ENCODE assay signal across 14 mouse cellular contexts in genomic region chr2:52511799-52512198, GRCm38 (mm10).
DNase-seq lines count a peak whose midpoint lies in the region; ATAC-seq lines count a peak whose summit lies in the region.
"Had no signal": no experiment of that assay in that cellular context is flagged by ENCODE, and none has a peak within 500 bp of the region (broad histone marks: within the 10 kb centered on the region; RNA-seq: fewer than 3 reads in every experiment).

No protein-coding gene starts in this region.

- no peak overlapping the region for H3K27ac ChIP-seq in kidney, embryonic 15.5 days
- no peak overlapping the region for H3K27ac ChIP-seq in embryonic facial prominence, embryonic 14.5 days (replicated peaks; ENCODE audit: low read depth, low read length)
- H3K27ac ChIP-seq in hindbrain, embryonic 14.5 days = peak overlapping the region; percentile 78
- H3K27ac ChIP-seq in neural tube, embryonic 13.5 days (replicated peaks) = peak overlapping the region; percentile 78

- intact Hi-C loops in left cerebral cortex, postnatal 4 days (cut with DNase I) = no loop called here

- no peak overlapping the region for H3K9ac ChIP-seq in kidney, embryonic 15.5 days
- H3K9ac ChIP-seq in embryonic facial prominence, embryonic 14.5 days (ENCODE audit: low read depth, low read length) = no peak overlapping the region
- H3K9ac ChIP-seq in hindbrain, embryonic 14.5 days = peak overlapping the region; percentile 22; the same call in 1 of the 2 replicates
- peak overlapping the region; percentile 49; the same call in 1 of the 2 replicates for H3K9ac ChIP-seq in neural tube, embryonic 13.5 days

- no peaks in the 10 kb centered on the region for H3K9me3 ChIP-seq in kidney, embryonic 15.5 days (replicated peaks)
- no peaks in the 10 kb centered on the region for H3K9me3 ChIP-seq in embryonic facial prominence, embryonic 14.5 days (ENCODE audit: control insufficient read depth, low read length)
- no peaks in the 10 kb centered on the region for H3K9me3 ChIP-seq in hindbrain, embryonic 14.5 days (ENCODE audit: control insufficient read depth, low read length)
- no peaks in the 10 kb centered on the region for H3K9me3 ChIP-seq in neural tube, embryonic 13.5 days

- H3K4me2 ChIP-seq in kidney, embryonic 15.5 days = peak overlapping the region; percentile 35
- H3K4me2 ChIP-seq in embryonic facial prominence, embryonic 14.5 days (ENCODE audit: low read depth, low read length) = no peak overlapping the region
- H3K4me2 ChIP-seq in hindbrain, embryonic 14.5 days (replicated peaks) = peak overlapping the region; percentile 19
- H3K4me2 ChIP-seq in neural tube, embryonic 13.5 days = peak overlapping the region; percentile 32

- no peak; the same call in 1 of the 2 replicates for ATAC-seq in kidney, embryonic 15.5 days (replicated peaks; ENCODE audit: low FRiP score)
- peak; percentile 70 for ATAC-seq in embryonic facial prominence, embryonic 14.5 days (ENCODE audit: low read depth)
- ATAC-seq in hindbrain, embryonic 14.5 days (ENCODE audit: low FRiP score) = peak; percentile 56; the same call in 1 of the 2 replicates
- ATAC-seq in neural tube, embryonic 13.5 days (ENCODE audit: low read depth) = peak; percentile 74
- ATAC-seq: Patski had no signal

- no peak overlapping the region for H3K4me3 ChIP-seq in kidney, embryonic 15.5 days (replicated peaks)
- H3K4me3 ChIP-seq in embryonic facial prominence, embryonic 14.5 days (ENCODE audit: low read depth, low read length) = no peak overlapping the region
- H3K4me3 ChIP-seq in hindbrain, embryonic 14.5 days (replicated peaks; ENCODE audit: low read length) = no peak overlapping the region
- H3K4me3 ChIP-seq in neural tube, embryonic 13.5 days = no peak overlapping the region
- H3K4me3 ChIP-seq: erythroblast, embryonic 14.5 days had no signal

- WGBS in kidney, embryonic 15.5 days = 15% methylated on average over 13 of the region's 13 CpGs
- 35% methylated on average over 13 of the region's 13 CpGs for WGBS in embryonic facial prominence, embryonic 14.5 days
- WGBS in hindbrain, embryonic 14.5 days = 5% methylated on average over 13 of the region's 13 CpGs
- 6% methylated on average over 13 of the region's 13 CpGs for WGBS in neural tube, embryonic 13.5 days

- peaks cover 11% of the 10 kb centered on the region; the same call in 1 of the 2 replicates for H3K4me1 ChIP-seq in kidney, embryonic 15.5 days
- H3K4me1 ChIP-seq in embryonic facial prominence, embryonic 14.5 days (ENCODE audit: control insufficient read depth, insufficient read depth, low read length) = peaks cover 6% of the 10 kb centered on the region
- H3K4me1 ChIP-seq in hindbrain, embryonic 14.5 days (replicated peaks; ENCODE audit: control insufficient read depth, insufficient read depth, low read length) = peaks cover 16% of the 10 kb centered on the region; the same call in 1 of the 2 replicates
- H3K4me1 ChIP-seq in neural tube, embryonic 13.5 days (replicated peaks) = peaks cover 15% of the 10 kb centered on the region

- H3K36me3 ChIP-seq in kidney, embryonic 15.5 days = no peaks in the 10 kb centered on the region
- no peaks in the 10 kb centered on the region for H3K36me3 ChIP-seq in embryonic facial prominence, embryonic 14.5 days (ENCODE audit: control insufficient read depth, insufficient read depth, low read length)
- no peaks in the 10 kb centered on the region for H3K36me3 ChIP-seq in hindbrain, embryonic 14.5 days (replicated peaks; ENCODE audit: control insufficient read depth, insufficient read depth)
- H3K36me3 ChIP-seq in neural tube, embryonic 13.5 days = no peaks in the 10 kb centered on the region

- peaks cover 3% of the 10 kb centered on the region; the same call in 1 of the 2 replicates for H3K27me3 ChIP-seq in kidney, embryonic 15.5 days
- H3K27me3 ChIP-seq in embryonic facial prominence, embryonic 14.5 days (replicated peaks; ENCODE audit: control insufficient read depth, insufficient read depth, low read length) = no peaks in the 10 kb centered on the region; the same call in 1 of the 2 replicates
- no peaks in the 10 kb centered on the region for H3K27me3 ChIP-seq in hindbrain, embryonic 14.5 days (ENCODE audit: control insufficient read depth, insufficient read depth, low read length)
- no peaks in the 10 kb centered on the region for H3K27me3 ChIP-seq in neural tube, embryonic 13.5 days
- H3K27me3 ChIP-seq: Patski had no signal

- no peak for DNase-seq in kidney, adult 8-10 months
- no peak for DNase-seq in embryonic facial prominence, embryonic 14.5 days (ENCODE audit: low spot score)
- DNase-seq in hindbrain, embryonic 14.5 days (ENCODE audit: low spot score) = peak; percentile 59
- no peak for DNase-seq in left cerebral cortex, postnatal 4 days
- no peak for DNase-seq in heart, adult 8-10 months (ENCODE audit: low spot score)
- no peak for DNase-seq in heart, adult 9 months (ENCODE audit: low spot score in 2 of 2)
- DNase-seq: adrenal gland, postnatal 36 days; cerebellum, adult 9-10 months; gastrocnemius, postnatal 36 days; lung, postnatal 10 days had no signal

Comparison
In these comparisons a context has a peak if more than half of its experiments do, and no peak if none do; other contexts are left out.
1. H3K27ac ChIP-seq: peak in hindbrain, embryonic 14.5 days (single experiment) and neural tube, embryonic 13.5 days (single experiment); none in kidney, embryonic 15.5 days (single experiment) and embryonic facial prominence, embryonic 14.5 days (single experiment).
2. H3K9ac ChIP-seq: peak in hindbrain, embryonic 14.5 days (single experiment) and neural tube, embryonic 13.5 days (single experiment); none in kidney, embryonic 15.5 days (single experiment) and embryonic facial prominence, embryonic 14.5 days (single experiment).